Mouse (Mus musculus) midbrain, embryonic 10.5 days (tissue): Measurements from ENCODE around the gene Enho. TPM values are rescaled to one million over a fixed set of nuclear protein-coding genes. Genes with fewer than 3 reads are reported as not detected.

ENCODE experiments used
- DNase-seq: peaks from one replicate; pipeline ENCODE4 v3.0.0-alpha.2; 2017; ENCODE audit warnings: low spot score
- H3K27ac ChIP-seq: fragments of 300-500 bp; sonication (generic); replicated peaks from 2 replicates; pipeline ENCODE4 v1.5.1; 2016; ENCODE audit warnings: mild to moderate bottlenecking
- H3K27me3 ChIP-seq: fragments of 300-500 bp; sonication (generic); 2 replicates; pipeline ENCODE4 v1.6.1; 2016; ENCODE audit warnings: low read depth, mild to moderate bottlenecking; ENCODE audit not compliant: poor library complexity, severe bottlenecking
- H3K36me3 ChIP-seq: fragments of 300-500 bp; sonication (generic); 2 replicates; pipeline ENCODE4 v1.6.1; 2016; ENCODE audit warnings: mild to moderate bottlenecking, moderate library complexity
- H3K4me1 ChIP-seq: fragments of 300-500 bp; sonication (generic); 2 replicates; pipeline ENCODE4 v1.6.1; 2016
- H3K4me3 ChIP-seq: fragments of 300-500 bp; sonication (generic); 2 replicates; pipeline ENCODE4 v1.5.1; 2016; ENCODE audit warnings: mild to moderate bottlenecking, moderate library complexity
- H3K9me3 ChIP-seq: fragments of 300-500 bp; sonication (generic); replicated peaks from 2 replicates; pipeline ENCODE4 v1.6.1; 2016; ENCODE audit warnings: mild to moderate bottlenecking
- WGBS: fragments of 180-500 bp; shearing (Covaris S2); methylation state at CpG from one replicate; pipeline ENCODE4 v1.1.7; 2016; 5-methylcytosine and 5-hydroxymethylcytosine counted together
- polyA plus RNA-seq: library from polyadenylated mRNA; unstranded; fragments of >200 nt; fragmentation: Nextera tagmentation; extraction: Ambion mirVana; gene quantifications from 2 replicates; pipeline ENCODE4 v1.2.1, GENCODE M21; 2016

Enho gene
- polyA plus RNA-seq, 1 experiment from 2014 or later, result 23.2 TPM

GRCm38 (mm10) chr4:41659556-41659955 is 19.4 kb upstream of the Enho start:
- peaks cover 28% of the 10 kb centered on the region for H3K27me3 ChIP-seq
- peak overlapping the region; percentile 71; the same call in 1 of the 2 replicates for H3K27ac ChIP-seq
- 61% methylated on average over 13 of the region's 13 CpGs for WGBS
- H3K4me3 ChIP-seq, result no peak overlapping the region
- H3K4me1 ChIP-seq, result peaks cover 84% of the 10 kb centered on the region
- no peaks in the 10 kb centered on the region for H3K9me3 ChIP-seq
- peaks cover 92% of the 10 kb centered on the region for H3K36me3 ChIP-seq
- no peak for DNase-seq

- DNase-seq, result no peak
- peaks cover 28% of the 10 kb centered on the region for H3K27me3 ChIP-seq
- 22% methylated on average over 23 of the region's 25 CpGs for WGBS
- H3K27ac ChIP-seq, result peak overlapping the region; percentile 71
- no peaks in the 10 kb centered on the region for H3K9me3 ChIP-seq
- peaks cover 84% of the 10 kb centered on the region for H3K36me3 ChIP-seq
- H3K4me1 ChIP-seq, result peaks cover 84% of the 10 kb centered on the region
- H3K4me3 ChIP-seq, result no peak overlapping the region; the same call in 1 of the 2 replicates
These were observed 18.7 kb upstream of the Enho start for GRCm38 (mm10) chr4:41658566-41659384.

- H3K27ac ChIP-seq, result peak overlapping the region; percentile 57; the same call in 1 of the 2 replicates
- H3K27me3 ChIP-seq, result peaks cover 24% of the 10 kb centered on the region
- H3K36me3 ChIP-seq, result peaks cover 51% of the 10 kb centered on the region
- H3K4me3 ChIP-seq, result no peak overlapping the region
- DNase-seq, result no peak
- H3K4me1 ChIP-seq, result peaks cover 64% of the 10 kb centered on the region
- no peaks in the 10 kb centered on the region for H3K9me3 ChIP-seq
- 93% methylated on average over 2 of the region's 2 CpGs for WGBS
These were observed 15.4 kb upstream of the Enho start for GRCm38 (mm10) chr4:41655525-41655924.

GRCm38 (mm10) chr4:41654217-41654616 is 14.1 kb upstream of the Enho start:
- Histone ChIP-seq H3K4me3 (no peak overlapping the region), H3K36me3 (peaks cover 38% of the 10 kb centered on the region), H3K27me3 (peaks cover 14% of the 10 kb centered on the region), H3K27ac (peak overlapping the region; percentile 14; the same call in 1 of the 2 replicates), H3K9me3 (no peaks in the 10 kb centered on the region), H3K4me1 (peaks cover 52% of the 10 kb centered on the region)
- WGBS, result 11% methylated on average over 7 of the region's 7 CpGs
- peak; percentile 79 for DNase-seq

- Histone ChIP-seq H3K4me1 (peaks cover 52% of the 10 kb centered on the region), H3K4me3 (no peak overlapping the region), H3K36me3 (peaks cover 34% of the 10 kb centered on the region), H3K9me3 (no peaks in the 10 kb centered on the region), H3K27me3 (peaks cover 12% of the 10 kb centered on the region), H3K27ac (0 out of 2 replicates have a peak overlapping the region, but pooled peaks have one; percentile 14)
- WGBS, result 67% methylated on average over 6 of the region's 6 CpGs
- DNase-seq, result no peak
These were observed 13.6 kb upstream of the Enho start for GRCm38 (mm10) chr4:41653730-41654129.

- Histone ChIP-seq H3K4me1 (peaks cover 52% of the 10 kb centered on the region), H3K27me3 (peaks cover 12% of the 10 kb centered on the region), H3K4me3 (no peak overlapping the region), H3K36me3 (peaks cover 29% of the 10 kb centered on the region), H3K27ac (no peak overlapping the region), H3K9me3 (no peaks in the 10 kb centered on the region)
- DNase-seq, result peak; percentile 87
- WGBS, result 40% methylated on average over 6 of the region's 6 CpGs
These were observed 13.2 kb upstream of the Enho start for GRCm38 (mm10) chr4:41653296-41653695.

- Histone ChIP-seq H3K27ac (peak overlapping the region; percentile 73), H3K27me3 (no peaks in the 10 kb centered on the region), H3K36me3 (no peaks in the 10 kb centered on the region), H3K4me3 (no peak overlapping the region), H3K9me3 (0 out of 2 replicates have a peak, but pooled peaks cover 5% of the 10 kb centered on the region), H3K4me1 (peaks cover 34% of the 10 kb centered on the region)
- DNase-seq, result no peak
- WGBS, result 66% methylated on average over 7 of the region's 7 CpGs
These were observed 8.5 kb upstream of the Enho start for GRCm38 (mm10) chr4:41648627-41649026.

- Histone ChIP-seq H3K9me3 (0 out of 2 replicates have a peak, but pooled peaks cover 8% of the 10 kb centered on the region), H3K27me3 (no peaks in the 10 kb centered on the region), H3K4me3 (no peak overlapping the region), H3K36me3 (no peaks in the 10 kb centered on the region), H3K4me1 (peaks cover 30% of the 10 kb centered on the region), H3K27ac (peak overlapping the region; percentile 73)
- DNase-seq, result no peak
- WGBS, result 23% methylated on average over 4 of the region's 4 CpGs
These were observed 8.0 kb upstream of the Enho start for GRCm38 (mm10) chr4:41648157-41648556.

- Histone ChIP-seq H3K27ac (no peak overlapping the region), H3K27me3 (no peaks in the 10 kb centered on the region; the same call in 1 of the 2 replicates), H3K4me1 (peaks cover 28% of the 10 kb centered on the region), H3K4me3 (no peak overlapping the region), H3K9me3 (0 out of 2 replicates have a peak, but pooled peaks cover 8% of the 10 kb centered on the region), H3K36me3 (no peaks in the 10 kb centered on the region)
- 41% methylated on average over 5 of the region's 5 CpGs for WGBS
- no peak for DNase-seq
These were observed 5.4 kb upstream of the Enho start for GRCm38 (mm10) chr4:41645488-41645887.

GRCm38 (mm10) chr4:41641199-41641822 is 1.2 kb upstream of the Enho start:
- no peak for DNase-seq
- Histone ChIP-seq H3K9me3 (0 out of 2 replicates have a peak, but pooled peaks cover 8% of the 10 kb centered on the region), H3K4me1 (peaks cover 46% of the 10 kb centered on the region), H3K27me3 (peaks cover 32% of the 10 kb centered on the region), H3K27ac (no peak overlapping the region; the same call in 1 of the 2 replicates), H3K36me3 (peaks cover 20% of the 10 kb centered on the region), H3K4me3 (no peak overlapping the region)
- 81% methylated on average over 6 of the region's 6 CpGs for WGBS

- 9% methylated on average over 10 of the region's 10 CpGs for WGBS
- no peak for DNase-seq
- H3K4me1 ChIP-seq, result peaks cover 63% of the 10 kb centered on the region
- 0 out of 2 replicates have a peak, but pooled peaks cover 8% of the 10 kb centered on the region for H3K9me3 ChIP-seq
- H3K36me3 ChIP-seq, result peaks cover 20% of the 10 kb centered on the region
- H3K27me3 ChIP-seq, result peaks cover 44% of the 10 kb centered on the region
- peak overlapping the region; percentile 82 for H3K4me3 ChIP-seq
- H3K27ac ChIP-seq, result peak overlapping the region; percentile 97
These were observed 796 bp downstream of the Enho start for GRCm38 (mm10) chr4:41639214-41639841.

GRCm38 (mm10) chr4:41638828-41639213 is 1.3 kb downstream of the Enho start:
- Histone ChIP-seq H3K36me3 (peaks cover 20% of the 10 kb centered on the region), H3K27me3 (peaks cover 49% of the 10 kb centered on the region), H3K4me1 (peaks cover 68% of the 10 kb centered on the region), H3K27ac (peak overlapping the region; percentile 97; the same call in 1 of the 2 replicates), H3K9me3 (0 out of 2 replicates have a peak, but pooled peaks cover 5% of the 10 kb centered on the region), H3K4me3 (peak overlapping the region; percentile 82)
- WGBS, result 84% methylated on average over 6 of the region's 6 CpGs
- DNase-seq, result no peak
